Mouse (Mus musculus): ENCODE data around the gene Krtap5-1. TPM values are rescaled to one million over a fixed set of nuclear protein-coding genes. Genes with fewer than 3 reads are reported as not detected.
A peak's percentile ranks its signal among the peaks of the same experiment; 100 is the strongest.
"Not testable (repeated sequence)": the region's sequence is repeated elsewhere in the genome, so short reads cannot be mapped to it uniquely, and the experiment has no call there.

The Krtap5-1 gene
- polyA plus RNA-seq, 1 experiment = not detected

DNA sequence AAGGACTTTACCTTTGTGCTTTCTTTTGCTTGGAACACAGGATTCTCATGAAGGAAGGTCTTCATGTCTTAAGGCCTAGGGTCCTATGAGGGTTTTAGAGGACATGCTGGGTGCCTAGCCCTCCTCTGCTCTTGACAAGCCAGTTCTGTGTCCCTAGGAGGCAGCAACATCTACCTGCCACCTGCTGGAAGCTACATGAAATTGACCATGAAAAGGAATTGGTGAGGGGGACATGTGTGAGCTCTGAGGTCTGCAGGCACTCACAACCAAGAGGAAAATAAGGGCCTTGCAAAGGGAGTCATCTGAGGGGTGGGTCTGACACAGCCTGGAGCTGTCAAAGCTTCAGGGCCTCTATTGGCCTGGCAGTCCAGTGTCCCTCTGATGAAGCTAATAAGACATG is 1.5 kb downstream of the Krtap5-1 start:
- H3K27ac ChIP-seq (ENCODE audit: control insufficient read depth, insufficient read depth, low read depth, low read length) = 0 out of 2 replicates have a peak overlapping the region, but pooled peaks have one; percentile 28
- no peaks in the 10 kb centered on the region for H3K36me3 ChIP-seq (ENCODE audit: control insufficient read depth, insufficient read depth, low read length)
- H3K27me3 ChIP-seq (ENCODE audit: control insufficient read depth, insufficient read depth, low read length) = no peaks in the 10 kb centered on the region
- no peaks in the 10 kb centered on the region for H3K4me1 ChIP-seq (ENCODE audit: control insufficient read depth, insufficient read depth, low read length)
- TF ChIP-seq CTCF (IDR thresholded peaks at IDR 0.05; ENCODE audit: control insufficient read depth, insufficient read depth, insufficient replicate concordance, low read depth, low read length) (no peak), POLR2A (IDR thresholded peaks at IDR 0.05; ENCODE audit: control insufficient read depth, low read depth, low read length) (no peak)
- H3K4me3 ChIP-seq (ENCODE audit: control insufficient read depth, low read depth, low read length) = no peak overlapping the region

DNA sequence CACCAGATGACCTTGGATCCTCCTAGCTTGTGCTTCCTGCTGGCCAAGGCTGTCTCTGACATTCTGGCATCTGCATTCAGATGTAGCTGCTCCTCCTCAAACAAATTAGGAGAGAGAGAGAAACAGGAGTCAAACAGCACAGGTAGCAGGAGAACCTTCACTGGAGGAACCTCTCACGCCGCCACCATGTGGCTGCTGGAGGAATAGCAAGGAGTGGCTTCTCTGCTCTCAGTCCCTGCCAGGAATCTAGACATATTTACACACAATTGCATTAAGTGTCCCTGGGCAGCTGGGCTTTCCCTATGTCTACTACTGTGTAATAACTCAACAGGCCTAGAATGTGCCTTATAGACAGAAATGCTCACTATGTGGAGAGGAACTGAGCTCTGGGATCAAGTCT is 3.1 kb downstream of the Krtap5-1 start:
- peak; percentile 55; the same call in 1 of the 2 replicates for TF ChIP-seq CTCF (IDR thresholded peaks at IDR 0.05; ENCODE audit: control insufficient read depth, insufficient read depth, insufficient replicate concordance, low read depth, low read length)
- H3K4me1 ChIP-seq (ENCODE audit: control insufficient read depth, insufficient read depth, low read length); H3K4me3 ChIP-seq (ENCODE audit: control insufficient read depth, low read depth, low read length); H3K27ac ChIP-seq (ENCODE audit: control insufficient read depth, insufficient read depth, low read depth, low read length); H3K36me3 ChIP-seq (ENCODE audit: control insufficient read depth, insufficient read depth, low read length); H3K27me3 ChIP-seq (ENCODE audit: control insufficient read depth, insufficient read depth, low read length): not testable (repeated sequence)

DNA sequence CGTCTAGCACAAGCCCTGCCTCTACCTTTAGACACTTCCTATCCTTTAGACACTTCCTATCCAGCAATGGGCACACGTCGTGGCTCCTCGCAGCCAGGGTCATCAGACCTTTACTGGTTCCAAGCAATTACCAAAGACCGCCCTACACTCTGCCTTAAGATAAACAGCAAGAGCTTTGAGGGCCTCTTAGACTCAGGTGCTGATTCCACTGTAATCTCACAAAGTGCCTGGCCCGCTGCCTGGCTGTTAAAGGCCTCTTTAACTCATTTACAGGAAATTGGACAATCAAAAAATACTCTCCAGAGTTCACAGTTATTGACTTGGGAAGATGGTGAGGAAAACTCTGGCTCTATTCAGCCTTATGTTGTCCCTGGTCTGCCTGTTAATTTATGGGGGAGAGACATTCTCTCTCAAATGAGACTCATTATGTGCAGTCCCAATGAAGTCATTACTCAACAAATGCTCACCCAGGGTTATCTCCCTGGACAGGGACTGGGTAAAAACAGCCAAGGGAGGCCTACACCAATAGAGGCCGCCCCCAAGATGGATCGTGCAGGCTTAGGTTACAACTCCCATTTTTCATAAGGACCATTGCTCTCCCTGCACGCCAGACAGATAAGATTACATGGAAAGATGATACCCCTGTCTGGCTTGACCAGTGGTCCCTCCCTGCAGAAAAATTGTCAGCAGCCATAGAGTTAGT is 10.9 kb downstream of the Krtap5-1 start:
- not testable (repeated sequence) for H3K36me3 ChIP-seq (ENCODE audit: control insufficient read depth, insufficient read depth, low read length); H3K27ac ChIP-seq (ENCODE audit: control insufficient read depth, insufficient read depth, low read depth, low read length); H3K27me3 ChIP-seq (ENCODE audit: control insufficient read depth, insufficient read depth, low read length); H3K4me1 ChIP-seq (ENCODE audit: control insufficient read depth, insufficient read depth, low read length); H3K4me3 ChIP-seq (ENCODE audit: control insufficient read depth, low read depth, low read length)

DNA sequence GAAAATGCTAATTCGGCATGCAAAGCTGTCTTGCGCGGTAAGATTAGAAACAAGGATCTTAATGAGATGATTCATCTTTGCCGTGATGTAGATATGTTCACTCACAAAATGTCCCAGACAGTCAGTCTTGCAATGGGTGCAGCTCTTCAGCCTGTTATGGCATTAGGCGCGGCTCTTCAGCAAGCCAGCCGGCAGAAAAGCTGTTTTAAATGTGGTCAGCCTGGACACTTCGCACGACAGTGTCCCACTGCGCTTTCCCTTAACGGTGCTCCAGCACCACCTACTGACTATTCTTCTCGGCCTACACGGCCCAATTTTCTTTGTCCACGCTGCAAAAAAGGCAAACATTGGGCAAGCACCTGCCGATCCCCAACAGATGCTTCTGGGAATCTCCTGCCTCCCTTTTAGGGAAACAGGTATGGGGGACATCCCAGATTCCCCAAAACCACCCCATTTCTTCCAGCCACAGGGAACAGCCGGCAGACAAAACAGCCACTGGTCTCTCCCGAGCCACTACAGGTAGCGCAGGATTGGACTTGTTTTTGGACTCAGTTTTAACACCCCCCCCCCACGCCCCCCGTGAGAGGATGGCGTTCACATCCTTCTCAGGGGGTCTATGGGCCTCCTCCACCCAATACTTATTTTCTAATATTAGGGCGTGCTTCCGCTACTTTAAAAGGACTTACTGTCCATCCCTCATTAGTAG is 11.6 kb downstream of the Krtap5-1 start:
- peak overlapping the region; percentile 84 for H3K4me3 ChIP-seq (ENCODE audit: control insufficient read depth, low read depth, low read length)
- H3K27ac ChIP-seq (ENCODE audit: control insufficient read depth, insufficient read depth, low read depth, low read length) = peak overlapping the region; percentile 87
- H3K36me3 ChIP-seq (ENCODE audit: control insufficient read depth, insufficient read depth, low read length) = no peaks in the 10 kb centered on the region
- H3K4me1 ChIP-seq (ENCODE audit: control insufficient read depth, insufficient read depth, low read length) = peaks cover 9% of the 10 kb centered on the region
- no peaks in the 10 kb centered on the region for H3K27me3 ChIP-seq (ENCODE audit: control insufficient read depth, insufficient read depth, low read length)
- TF ChIP-seq CTCF (IDR thresholded peaks at IDR 0.05; ENCODE audit: control insufficient read depth, insufficient read depth, insufficient replicate concordance, low read depth, low read length) (peak; percentile 38; the same call in 1 of the 2 replicates), POLR2A (IDR thresholded peaks at IDR 0.05; ENCODE audit: control insufficient read depth, low read depth, low read length) (no peak)

DNA sequence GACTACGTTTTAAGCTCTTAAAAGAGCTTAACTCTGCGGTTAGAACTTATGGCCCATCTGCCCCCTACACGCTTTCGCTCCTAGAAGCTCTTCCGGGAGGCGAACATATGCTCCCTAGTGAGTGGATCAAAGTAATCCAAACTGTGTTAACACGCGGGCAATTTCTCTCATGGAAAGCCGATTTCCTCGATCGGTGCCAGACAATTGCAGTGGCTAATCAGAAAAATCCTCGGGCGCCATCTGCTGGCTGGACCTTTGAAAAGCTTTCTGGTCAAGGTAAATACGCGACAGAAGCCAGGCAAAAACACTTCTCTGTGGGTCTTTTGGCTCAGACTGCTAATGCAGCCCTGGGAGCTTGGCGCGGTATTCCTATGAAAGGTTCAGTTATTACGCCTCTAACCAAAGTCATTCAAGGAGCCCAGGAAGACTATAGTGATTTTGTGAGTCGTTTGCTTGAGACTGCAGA is 12.3 kb downstream of the Krtap5-1 start:
- Histone ChIP-seq H3K27me3 (ENCODE audit: control insufficient read depth, insufficient read depth, low read length) (no peaks in the 10 kb centered on the region), H3K4me1 (ENCODE audit: control insufficient read depth, insufficient read depth, low read length) (peaks cover 9% of the 10 kb centered on the region), H3K36me3 (ENCODE audit: control insufficient read depth, insufficient read depth, low read length) (no peaks in the 10 kb centered on the region), H3K4me3 (ENCODE audit: control insufficient read depth, low read depth, low read length) (peak overlapping the region; percentile 84), H3K27ac (ENCODE audit: control insufficient read depth, insufficient read depth, low read depth, low read length) (peak overlapping the region; percentile 87)
- TF ChIP-seq POLR2A (IDR thresholded peaks at IDR 0.05; ENCODE audit: control insufficient read depth, low read depth, low read length) (no peak), CTCF (IDR thresholded peaks at IDR 0.05; ENCODE audit: control insufficient read depth, insufficient read depth, insufficient replicate concordance, low read depth, low read length) (peak; percentile 52; the same call in 1 of the 2 replicates)

DNA sequence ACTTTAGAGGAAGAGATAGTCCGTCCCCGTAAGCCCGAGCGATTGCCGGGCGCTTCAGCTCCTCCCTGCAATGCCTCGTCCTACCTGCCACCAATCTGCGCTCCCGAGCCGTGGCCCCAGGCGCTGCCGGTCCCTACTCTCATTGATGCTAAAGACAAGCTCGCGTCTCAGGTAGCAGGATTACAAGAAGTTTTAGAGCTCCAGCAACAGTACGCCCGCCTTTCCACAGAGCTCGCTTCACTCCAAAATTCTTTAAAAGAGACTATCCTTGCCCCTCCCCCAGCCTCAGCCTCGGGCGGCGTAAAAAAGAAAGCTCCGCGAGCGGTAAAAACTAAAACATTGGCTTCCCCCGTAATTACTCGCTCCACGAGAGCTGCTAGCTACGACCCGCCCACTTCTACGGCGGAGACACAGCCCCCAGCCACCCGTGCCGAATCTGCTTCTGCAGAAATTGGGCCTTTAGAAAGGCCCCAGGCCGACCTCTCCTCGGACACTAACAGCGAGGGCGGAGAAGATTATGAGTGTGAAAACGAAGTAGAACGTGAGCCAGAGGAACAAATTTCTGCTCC is 12.8 kb downstream of the Krtap5-1 start:
- Histone ChIP-seq H3K27me3 (ENCODE audit: control insufficient read depth, insufficient read depth, low read length) (no peaks in the 10 kb centered on the region), H3K36me3 (ENCODE audit: control insufficient read depth, insufficient read depth, low read length) (no peaks in the 10 kb centered on the region), H3K4me3 (ENCODE audit: control insufficient read depth, low read depth, low read length) (peak overlapping the region; percentile 84), H3K4me1 (ENCODE audit: control insufficient read depth, insufficient read depth, low read length) (peaks cover 9% of the 10 kb centered on the region), H3K27ac (ENCODE audit: control insufficient read depth, insufficient read depth, low read depth, low read length) (peak overlapping the region; percentile 87)
- TF ChIP-seq POLR2A (IDR thresholded peaks at IDR 0.05; ENCODE audit: control insufficient read depth, low read depth, low read length) (no peak), CTCF (IDR thresholded peaks at IDR 0.05; ENCODE audit: control insufficient read depth, insufficient read depth, insufficient replicate concordance, low read depth, low read length) (no peak)

DNA sequence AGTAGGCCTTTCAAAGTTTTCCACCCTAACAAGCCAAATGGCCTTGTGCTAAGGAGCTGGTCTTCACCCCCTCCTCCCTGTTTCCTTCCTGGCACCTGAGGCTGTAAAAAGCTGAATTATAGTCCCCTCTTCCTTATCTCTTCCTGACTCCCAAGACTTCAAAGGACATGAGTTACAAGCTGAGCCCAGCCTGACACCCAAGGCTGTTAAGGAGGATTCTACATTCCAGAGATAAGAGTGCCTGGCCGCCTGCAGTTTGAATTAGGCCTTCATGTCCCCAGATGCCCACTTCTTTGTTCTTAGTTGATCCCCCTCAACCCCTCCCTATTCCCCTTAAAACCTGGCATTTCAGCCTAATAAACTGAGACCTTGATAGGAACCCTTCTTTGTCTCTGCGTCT is 14.1 kb downstream of the Krtap5-1 start:
- H3K27ac ChIP-seq (ENCODE audit: control insufficient read depth, insufficient read depth, low read depth, low read length) = peak overlapping the region; percentile 84
- H3K4me3 ChIP-seq (ENCODE audit: control insufficient read depth, low read depth, low read length) = peak overlapping the region; percentile 62
- not testable (repeated sequence) for H3K27me3 ChIP-seq (ENCODE audit: control insufficient read depth, insufficient read depth, low read length); H3K36me3 ChIP-seq (ENCODE audit: control insufficient read depth, insufficient read depth, low read length); H3K4me1 ChIP-seq (ENCODE audit: control insufficient read depth, insufficient read depth, low read length)

DNA sequence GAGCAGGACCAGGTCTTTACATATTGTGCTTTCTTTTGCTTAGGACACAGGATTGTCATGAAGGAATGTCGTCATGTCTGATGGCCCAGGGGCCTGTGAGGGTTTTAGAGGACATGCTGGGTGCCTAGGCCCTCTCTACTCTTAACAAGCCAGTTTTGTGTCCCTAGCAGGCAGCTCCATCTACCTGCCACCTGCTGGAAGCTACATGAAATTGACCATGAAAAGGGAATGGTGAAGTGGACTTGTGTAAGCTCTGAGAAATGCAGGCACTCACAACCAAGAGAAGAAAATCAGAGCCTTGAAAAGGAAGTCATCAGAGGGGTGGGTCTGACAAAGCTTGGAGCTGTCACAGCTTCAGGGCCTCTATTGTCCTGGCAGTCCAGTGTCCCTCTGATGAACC is 17.6 kb downstream of the Krtap5-1 start:
- not testable (repeated sequence) for H3K4me1 ChIP-seq (ENCODE audit: control insufficient read depth, insufficient read depth, low read length); H3K4me3 ChIP-seq (ENCODE audit: control insufficient read depth, low read depth, low read length); H3K27me3 ChIP-seq (ENCODE audit: control insufficient read depth, insufficient read depth, low read length); H3K36me3 ChIP-seq (ENCODE audit: control insufficient read depth, insufficient read depth, low read length); H3K27ac ChIP-seq (ENCODE audit: control insufficient read depth, insufficient read depth, low read depth, low read length)

Data from testis, adult 2 months (tissue).